Mouse (Mus musculus): ENCODE measurements around the gene Bbs4. TPM values are rescaled to one million over a fixed set of nuclear protein-coding genes. Genes with fewer than 3 reads are reported as not detected.
"Not testable (repeated sequence)": the region's sequence is repeated elsewhere in the genome, so short reads cannot be mapped to it uniquely, and the experiment has no call there.

The Bbs4 gene
- 4.6 and 4.9 TPM in 2 replicates for polyA plus RNA-seq (2012; rRNA removed)

DNA sequence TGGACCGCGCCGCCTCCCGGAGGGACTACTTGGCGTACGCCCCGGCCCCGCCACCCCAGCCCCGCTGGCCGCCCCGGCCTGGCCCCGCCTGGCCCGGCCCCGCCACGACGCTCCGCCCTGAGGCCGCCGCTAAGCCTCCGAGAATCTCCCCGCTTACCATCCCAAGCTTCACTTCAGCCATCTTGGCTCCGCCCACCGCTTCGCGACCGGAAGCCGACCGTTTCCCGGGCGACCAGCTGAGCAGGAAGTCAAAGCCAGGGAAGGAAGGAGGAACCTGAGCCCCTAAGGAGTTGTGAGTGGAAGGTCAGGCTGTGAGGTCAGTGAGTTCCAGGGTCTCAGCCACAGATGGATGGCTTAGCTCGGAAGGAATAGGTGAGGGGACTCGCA is at the start of gene Bbs4:
Bbs4 (minus strand) TSS at position 256 of the 387 bp plus-strand sequence.
- peak; percentile 97 for DNase-seq
- peak within 1 kb of the TSS; percentile 56 for H3K4me3 ChIP-seq (ENCODE audit: insufficient read depth, low read depth, low read length)
- no peaks in the 10 kb centered on the region; the same call in 1 of the 2 replicates for H3K4me1 ChIP-seq (ENCODE audit: control insufficient read depth, insufficient read depth, low read length)
- no peaks in the 10 kb centered on the region for H3K27me3 ChIP-seq (replicated peaks; ENCODE audit: control insufficient read depth, insufficient read depth, low read length)
- peak within 1 kb of the TSS; percentile 40 for H3K27ac ChIP-seq (ENCODE audit: insufficient read depth, low read depth, low read length)
- no peaks in the 10 kb centered on the region for H3K36me3 ChIP-seq (ENCODE audit: control insufficient read depth, insufficient read depth, low read length)
- TF ChIP-seq CTCF (conservative IDR thresholded peaks at IDR 0.05; ENCODE audit: insufficient read depth, insufficient read length, low read depth, low read length) (no peak), POLR2A (IDR thresholded peaks at IDR 0.05; ENCODE audit: low read depth, low read length) (no peak)
- WGBS, result 1% methylated on average over 31 of the region's 32 CpGs

DNA sequence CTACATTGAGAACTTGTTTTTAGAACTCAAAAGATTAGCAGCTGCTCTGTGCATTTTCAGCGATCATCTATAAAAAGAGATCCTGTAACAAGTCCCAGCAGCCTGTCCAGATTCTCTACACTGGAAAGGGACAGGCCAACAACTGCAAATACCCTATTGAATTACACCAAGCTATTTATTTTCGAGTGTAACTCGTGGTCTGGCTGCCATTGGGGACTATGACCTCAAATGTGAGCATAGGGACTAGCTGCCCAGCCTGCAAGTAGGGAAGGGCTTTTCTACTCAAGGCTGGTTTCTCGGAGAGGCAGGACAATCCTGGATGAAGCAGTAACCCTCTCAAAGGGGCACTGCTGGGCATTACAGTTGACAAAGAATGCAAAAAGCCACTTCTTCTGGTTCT is 35.8 kb upstream of the Bbs4 start:
- TF ChIP-seq CTCF (conservative IDR thresholded peaks at IDR 0.05; ENCODE audit: insufficient read depth, insufficient read length, low read depth, low read length), result no peak
- 67% methylated on average over 4 of the region's 4 CpGs for WGBS
- no peak overlapping the region for H3K4me3 ChIP-seq (ENCODE audit: insufficient read depth, low read depth, low read length)
- H3K27ac ChIP-seq (ENCODE audit: insufficient read depth, low read depth, low read length), result no peak overlapping the region
- H3K36me3 ChIP-seq (ENCODE audit: control insufficient read depth, insufficient read depth, low read length), result peaks cover 6% of the 10 kb centered on the region
- no peaks in the 10 kb centered on the region for H3K4me1 ChIP-seq (ENCODE audit: control insufficient read depth, insufficient read depth, low read length)
- H3K27me3 ChIP-seq (replicated peaks; ENCODE audit: control insufficient read depth, insufficient read depth, low read length), result no peaks in the 10 kb centered on the region
- no peak for DNase-seq

DNA sequence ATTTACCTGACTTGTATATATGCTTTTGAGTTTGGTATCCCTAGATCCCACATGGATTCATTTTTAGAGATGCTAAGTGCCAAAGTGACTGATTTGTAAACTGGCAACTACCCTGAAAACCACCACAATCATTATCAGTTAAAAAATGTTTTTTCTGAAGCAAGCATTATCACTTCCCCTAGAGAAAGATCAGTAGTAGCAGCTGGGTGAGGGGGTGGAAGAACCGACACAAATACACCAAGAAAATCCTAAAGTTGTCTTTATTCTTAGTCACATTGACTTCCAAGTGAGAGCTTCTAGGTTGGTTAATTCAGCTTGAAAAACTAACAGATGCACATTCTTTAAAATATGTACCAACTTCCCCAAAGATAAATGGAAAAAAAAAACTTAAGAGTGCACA is 35.0 kb upstream of the Bbs4 start:
- DNase-seq, result no peak
- H3K36me3 ChIP-seq (ENCODE audit: control insufficient read depth, insufficient read depth, low read length), result peaks cover 4% of the 10 kb centered on the region
- TF ChIP-seq CTCF (conservative IDR thresholded peaks at IDR 0.05; ENCODE audit: insufficient read depth, insufficient read length, low read depth, low read length) (no peak), POLR2A (IDR thresholded peaks at IDR 0.05; ENCODE audit: low read depth, low read length) (no peak)
- H3K4me3 ChIP-seq (ENCODE audit: insufficient read depth, low read depth, low read length), result no peak overlapping the region
- no peak overlapping the region for H3K27ac ChIP-seq (ENCODE audit: insufficient read depth, low read depth, low read length)
- no peaks in the 10 kb centered on the region for H3K27me3 ChIP-seq (replicated peaks; ENCODE audit: control insufficient read depth, insufficient read depth, low read length)
- no peaks in the 10 kb centered on the region for H3K4me1 ChIP-seq (ENCODE audit: control insufficient read depth, insufficient read depth, low read length)
- 83% methylated on average over 1 of the region's 1 CpGs for WGBS

- peaks cover 4% of the 10 kb centered on the region for H3K36me3 ChIP-seq (ENCODE audit: control insufficient read depth, insufficient read depth, low read length)
These were observed 34.2 kb upstream of the Bbs4 start for GRCm38 (mm10) chr9:59387461-59387860.

GRCm38 (mm10) chr9:59375626-59376025 is 22.3 kb upstream of the Bbs4 start:
- Histone ChIP-seq H3K27ac (ENCODE audit: insufficient read depth, low read depth, low read length) (no peak overlapping the region), H3K4me3 (ENCODE audit: insufficient read depth, low read depth, low read length) (no peak overlapping the region), H3K36me3 (ENCODE audit: control insufficient read depth, insufficient read depth, low read length) (no peaks in the 10 kb centered on the region), H3K27me3 (replicated peaks; ENCODE audit: control insufficient read depth, insufficient read depth, low read length) (no peaks in the 10 kb centered on the region), H3K4me1 (ENCODE audit: control insufficient read depth, insufficient read depth, low read length) (no peaks in the 10 kb centered on the region)
- no peak for DNase-seq
- 93% methylated on average over 15 of the region's 15 CpGs for WGBS
- TF ChIP-seq POLR2A (IDR thresholded peaks at IDR 0.05; ENCODE audit: low read depth, low read length) (no peak), CTCF (conservative IDR thresholded peaks at IDR 0.05; ENCODE audit: insufficient read depth, insufficient read length, low read depth, low read length) (no peak)

More at GRCm38 (mm10) chr9:59387461-59387860, 34.2 kb upstream of the Bbs4 start:
- Histone ChIP-seq H3K4me1 (ENCODE audit: control insufficient read depth, insufficient read depth, low read length) (no peaks in the 10 kb centered on the region), H3K27me3 (replicated peaks; ENCODE audit: control insufficient read depth, insufficient read depth, low read length) (no peaks in the 10 kb centered on the region), H3K4me3 (ENCODE audit: insufficient read depth, low read depth, low read length) (no peak overlapping the region), H3K27ac (ENCODE audit: insufficient read depth, low read depth, low read length) (no peak overlapping the region)
- TF ChIP-seq CTCF (conservative IDR thresholded peaks at IDR 0.05; ENCODE audit: insufficient read depth, insufficient read length, low read depth, low read length), result no peak
- TF ChIP-seq POLR2A (IDR thresholded peaks at IDR 0.05; ENCODE audit: low read depth, low read length), result no peak
- DNase-seq, result no peak
- 66% methylated on average over 3 of the region's 3 CpGs for WGBS

DNA sequence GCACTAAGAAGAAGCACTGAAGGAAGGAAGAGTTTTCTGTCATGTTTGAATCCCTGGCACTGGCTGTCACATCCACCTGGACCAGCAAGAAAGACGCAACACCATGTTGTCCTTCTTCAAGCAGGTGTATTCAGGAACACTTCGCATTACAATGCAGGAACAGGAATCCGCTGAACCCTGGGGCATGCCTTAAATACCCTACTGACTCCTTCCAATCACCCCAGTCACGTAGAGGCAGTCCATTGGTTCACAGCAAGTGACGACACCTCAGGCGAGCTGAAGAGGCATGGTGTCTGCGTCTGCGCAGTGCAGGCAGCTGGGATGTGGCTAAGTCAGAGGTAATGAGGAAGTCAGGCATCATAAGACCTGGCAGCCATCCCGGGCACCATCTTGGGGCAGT is 16.3 kb upstream of the Bbs4 start:
- H3K4me1 ChIP-seq (ENCODE audit: control insufficient read depth, insufficient read depth, low read length), result no peaks in the 10 kb centered on the region
- no peaks in the 10 kb centered on the region for H3K36me3 ChIP-seq (ENCODE audit: control insufficient read depth, insufficient read depth, low read length)
- no peaks in the 10 kb centered on the region for H3K27me3 ChIP-seq (replicated peaks; ENCODE audit: control insufficient read depth, insufficient read depth, low read length)
- DNase-seq, result no peak
- no peak overlapping the region for H3K4me3 ChIP-seq (ENCODE audit: insufficient read depth, low read depth, low read length)
- H3K27ac ChIP-seq (ENCODE audit: insufficient read depth, low read depth, low read length), result no peak overlapping the region
- WGBS, result 92% methylated on average over 9 of the region's 9 CpGs
- TF ChIP-seq CTCF (conservative IDR thresholded peaks at IDR 0.05; ENCODE audit: insufficient read depth, insufficient read length, low read depth, low read length), result no peak
- no peak for TF ChIP-seq POLR2A (IDR thresholded peaks at IDR 0.05; ENCODE audit: low read depth, low read length)

GRCm38 (mm10) chr9:59369220-59369619 is 15.9 kb upstream of the Bbs4 start:
- Histone ChIP-seq H3K4me1 (ENCODE audit: control insufficient read depth, insufficient read depth, low read length) (no peaks in the 10 kb centered on the region), H3K27me3 (replicated peaks; ENCODE audit: control insufficient read depth, insufficient read depth, low read length) (no peaks in the 10 kb centered on the region), H3K4me3 (ENCODE audit: insufficient read depth, low read depth, low read length) (no peak overlapping the region), H3K36me3 (ENCODE audit: control insufficient read depth, insufficient read depth, low read length) (no peaks in the 10 kb centered on the region), H3K27ac (ENCODE audit: insufficient read depth, low read depth, low read length) (no peak overlapping the region)
- DNase-seq, result no peak
- TF ChIP-seq CTCF (conservative IDR thresholded peaks at IDR 0.05; ENCODE audit: insufficient read depth, insufficient read length, low read depth, low read length) (no peak), POLR2A (IDR thresholded peaks at IDR 0.05; ENCODE audit: low read depth, low read length) (no peak)
- WGBS, result 80% methylated on average over 5 of the region's 5 CpGs

DNA sequence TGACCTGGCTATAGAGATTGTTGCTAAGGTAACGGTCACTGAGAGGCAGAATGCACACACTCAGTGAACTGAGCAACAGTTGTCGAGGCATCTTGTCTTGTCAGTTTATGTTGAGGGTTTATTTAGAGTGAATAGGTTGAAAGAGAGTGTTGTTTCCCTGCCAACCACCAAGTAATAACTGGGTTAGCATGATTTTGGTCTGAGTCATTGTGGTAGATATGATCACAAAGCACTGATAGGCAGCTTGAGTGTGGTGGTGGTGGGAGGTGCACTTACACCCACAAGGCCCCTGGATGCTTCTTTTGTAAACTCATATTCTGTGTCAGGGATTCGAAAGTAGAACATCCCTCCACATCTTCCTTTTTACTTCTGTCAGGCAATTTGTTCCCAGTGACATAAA is 7.2 kb upstream of the Bbs4 start:
- not testable (repeated sequence) for H3K36me3 ChIP-seq (ENCODE audit: control insufficient read depth, insufficient read depth, low read length); DNase-seq; H3K27ac ChIP-seq (ENCODE audit: insufficient read depth, low read depth, low read length); H3K27me3 ChIP-seq (replicated peaks; ENCODE audit: control insufficient read depth, insufficient read depth, low read length); H3K4me3 ChIP-seq (ENCODE audit: insufficient read depth, low read depth, low read length); H3K4me1 ChIP-seq (ENCODE audit: control insufficient read depth, insufficient read depth, low read length)
- WGBS, result 77% methylated on average over 2 of the region's 3 CpGs

DNA sequence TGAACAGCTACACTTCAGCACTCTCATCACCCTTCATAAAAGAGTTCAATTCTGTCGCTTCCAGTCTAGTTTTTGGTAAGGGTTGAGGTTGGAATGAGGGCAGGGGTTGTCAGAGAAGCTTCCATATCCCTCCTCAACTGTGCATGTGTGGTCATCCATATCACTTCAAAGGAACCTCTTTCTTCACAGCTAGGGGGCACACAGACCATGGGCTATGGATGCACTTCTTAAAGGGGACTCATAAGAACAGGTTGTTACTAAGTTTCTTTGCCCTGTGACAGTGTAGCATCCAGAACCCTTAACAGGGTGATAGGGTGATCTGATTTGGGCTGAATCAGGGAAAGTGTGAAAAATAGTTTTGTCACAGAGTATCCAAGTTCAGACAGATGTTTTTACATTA is 4.7 kb upstream of the Bbs4 start:
- H3K4me3 ChIP-seq (ENCODE audit: insufficient read depth, low read depth, low read length); DNase-seq; H3K4me1 ChIP-seq (ENCODE audit: control insufficient read depth, insufficient read depth, low read length); H3K27ac ChIP-seq (ENCODE audit: insufficient read depth, low read depth, low read length); H3K36me3 ChIP-seq (ENCODE audit: control insufficient read depth, insufficient read depth, low read length); H3K27me3 ChIP-seq (replicated peaks; ENCODE audit: control insufficient read depth, insufficient read depth, low read length): not testable (repeated sequence)
- WGBS, result 69% methylated on average over 1 of the region's 1 CpGs

Data from kidney, adult 2 months (tissue).